Mouse (Mus musculus) natural killer cell, adult 2 months (primary cell): ENCODE results near the gene Pdia3.
"Not testable (repeated sequence)": the region's sequence is repeated elsewhere in the genome, so short reads cannot be mapped to it uniquely, and the experiment has no call there.

Experiments used
- DNase-seq, 2 experiments: peaks; one replicate each; pipeline ENCODE4 v3.0.0; 2022; ENCODE audit warnings: low spot score in 2 of 2

Pdia3 gene

DNA sequence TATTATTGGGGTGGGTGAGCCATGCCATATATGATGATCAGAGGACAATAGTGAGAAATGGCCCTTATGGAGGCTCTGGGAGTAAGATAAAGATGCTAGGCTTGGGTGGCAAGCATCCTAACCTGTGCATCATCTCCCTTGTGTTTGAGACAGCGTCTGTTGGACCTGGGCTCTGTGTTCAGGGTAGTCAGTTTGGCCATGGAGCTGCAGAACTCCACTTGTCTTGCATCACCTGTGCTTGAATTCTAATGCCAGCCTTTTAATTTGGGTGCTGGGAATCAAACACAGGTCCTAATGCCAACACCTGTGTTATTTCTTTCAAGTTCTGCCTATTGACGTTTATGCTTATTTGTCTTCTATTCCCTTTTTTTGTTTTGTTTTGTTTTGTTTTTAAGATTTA, 61.7 kb downstream of the Pdia3 start:
- not testable (repeated sequence) for DNase-seq

DNA sequence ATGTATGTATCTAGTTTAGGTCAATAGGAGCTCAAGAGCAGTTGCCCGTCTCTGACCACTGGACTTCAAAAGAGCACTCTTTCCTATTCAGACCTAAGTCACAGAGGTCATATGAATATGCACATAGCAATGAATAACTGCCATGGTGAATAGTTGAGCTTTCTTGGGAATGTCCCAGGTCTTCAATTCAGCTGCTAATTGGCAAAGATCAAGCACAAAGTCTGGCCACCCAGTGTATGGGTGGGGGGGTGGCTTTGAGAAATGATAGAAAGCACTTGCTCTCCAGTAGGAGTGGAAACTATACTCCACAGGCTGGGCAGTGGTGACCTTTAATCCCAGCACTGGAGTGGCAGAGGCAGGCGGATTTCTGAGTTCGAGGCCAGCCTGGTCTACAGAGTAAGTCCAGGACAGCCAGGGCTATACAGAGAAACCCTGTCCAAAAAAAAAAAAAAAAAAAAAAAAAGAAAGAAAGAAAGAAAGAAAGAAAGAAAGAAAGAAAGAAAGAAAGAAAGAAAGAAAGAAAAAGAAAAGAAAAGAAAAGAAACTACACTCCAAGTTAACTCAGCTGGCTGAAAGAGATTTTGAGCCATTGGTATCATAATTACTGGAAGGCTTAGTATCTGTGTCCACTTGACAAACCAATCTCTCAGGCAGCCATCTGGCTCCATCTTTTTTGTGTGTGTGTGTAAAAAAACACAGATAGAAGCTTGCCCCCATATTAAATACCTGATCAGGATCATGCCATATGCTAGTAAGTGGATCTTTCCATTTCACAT, 64.1 kb downstream of the Pdia3 start:
- no peak for DNase-seq

DNA sequence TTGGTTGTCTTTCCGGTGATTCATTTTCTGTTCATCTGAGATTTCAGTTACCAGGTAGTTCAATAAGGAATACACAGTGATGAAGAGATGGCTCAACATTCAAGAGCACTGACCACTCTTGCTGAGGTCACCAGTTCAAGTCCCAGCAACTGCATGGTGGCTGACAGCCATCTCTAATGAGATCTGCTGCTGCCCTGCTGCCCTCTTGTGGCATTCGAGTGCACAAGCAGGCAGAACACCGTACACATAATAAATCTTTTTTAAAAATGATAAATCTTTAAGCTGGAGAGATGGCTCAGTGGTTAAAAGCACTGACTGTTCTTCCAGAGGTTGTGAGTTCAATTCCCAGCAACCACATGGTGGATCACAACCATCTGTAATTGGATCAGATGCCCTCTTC, 66.9 kb downstream of the Pdia3 start:
- peak; percentile 15 to 50 for DNase-seq

DNA sequence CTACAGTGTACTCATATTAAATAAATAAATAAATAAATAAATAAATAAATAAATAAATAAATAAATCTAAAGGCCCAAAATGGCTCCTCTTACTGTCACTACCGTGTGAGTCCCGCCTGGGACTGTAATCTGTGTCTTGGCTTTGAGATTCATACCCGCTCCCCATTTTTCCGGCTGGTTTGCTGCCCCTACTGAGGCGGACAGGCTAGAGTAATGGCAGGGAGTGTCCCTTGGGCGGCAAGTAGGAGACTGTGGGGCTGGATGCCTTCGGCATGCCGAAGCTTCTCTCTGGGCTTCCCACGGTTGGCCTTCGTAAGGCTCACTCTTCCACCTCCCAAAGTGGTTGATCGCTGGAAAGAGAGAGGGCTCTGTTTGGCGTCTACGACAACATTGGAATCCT, 67.3 kb downstream of the Pdia3 start:
- DNase-seq: not testable (repeated sequence)

DNA sequence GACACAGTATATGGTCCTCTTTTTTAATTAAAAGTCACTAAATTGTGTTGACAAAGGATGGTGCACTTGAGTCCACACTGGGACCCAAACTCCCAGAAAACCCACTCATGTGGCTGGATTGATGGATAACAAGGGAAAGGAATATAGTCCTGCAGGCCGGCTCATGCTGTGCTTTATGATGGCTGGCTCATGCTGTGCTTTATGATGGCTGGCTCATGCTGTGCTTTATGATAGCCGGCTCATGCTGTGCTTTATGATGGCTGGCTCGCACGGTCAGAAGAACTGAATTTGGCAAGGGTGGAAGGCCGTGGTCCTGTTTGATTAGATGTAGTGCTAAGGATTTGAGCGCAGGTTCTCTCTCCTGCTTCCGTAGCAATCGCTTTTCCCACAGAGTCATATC, 70.0 kb downstream of the Pdia3 start:
- no peak for DNase-seq

DNA sequence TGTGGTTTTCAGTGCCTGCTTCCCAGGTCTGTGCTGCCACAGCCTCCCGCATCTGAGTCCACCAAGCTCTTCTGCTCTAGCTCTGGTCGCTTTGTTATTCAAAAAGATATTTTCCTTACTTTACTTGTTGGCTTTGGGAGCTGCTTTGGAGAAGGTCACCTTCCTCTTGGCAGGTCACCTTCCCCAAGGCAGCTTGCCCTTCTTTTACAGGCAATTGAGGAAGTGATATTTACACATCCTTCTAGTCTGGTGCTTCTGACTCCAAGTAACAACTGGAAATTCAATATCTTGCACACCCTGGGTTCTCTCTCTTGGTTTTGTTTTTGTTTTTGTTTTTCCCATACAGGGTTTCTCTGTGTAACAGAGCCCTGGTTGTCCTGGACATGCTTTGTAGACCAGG, 70.8 kb downstream of the Pdia3 start:
- DNase-seq: not testable (repeated sequence)
